27 mouse cellular contexts compared by ENCODE assay signal in the genomic region with DNA sequence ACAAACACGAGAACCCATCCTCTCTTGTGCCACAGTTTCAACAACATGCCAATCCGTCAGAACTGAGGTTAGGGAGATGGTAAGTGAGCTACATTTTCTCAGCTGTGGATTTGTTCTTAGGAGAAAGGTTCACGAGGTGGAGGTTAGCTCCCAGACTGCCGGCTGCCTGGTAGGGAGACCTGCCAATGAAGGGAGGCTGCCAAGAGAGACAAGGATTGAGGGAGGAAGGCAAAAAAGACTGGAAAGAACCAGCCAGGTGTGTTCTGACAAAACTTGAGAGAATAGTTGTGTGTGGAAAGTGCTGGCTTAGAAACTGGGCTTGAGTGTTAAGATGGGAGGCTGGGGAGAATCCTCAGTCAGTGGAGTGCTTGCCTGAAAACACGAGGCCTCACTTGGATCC. TPM values are rescaled to one million over a fixed set of nuclear protein-coding genes. Genes with fewer than 3 reads are reported as not detected.
A peak's percentile ranks its signal among the peaks of the same experiment; 100 is the strongest.
DNase-seq lines count a peak whose midpoint lies in the region; ATAC-seq and TF ChIP-seq lines count a peak whose summit lies in the region.
"Had no signal": no experiment of that assay in that cellular context is flagged by ENCODE, and none has a peak within 500 bp of the region (broad histone marks: within the 10 kb centered on the region; RNA-seq: fewer than 3 reads in every experiment).

No protein-coding gene starts in this region.

- DNase-seq in cerebellum, adult 18-20 months, result peak; percentile 50 to 68
- DNase-seq in cerebellum, adult 8-10 months, result no peak
- no peak for DNase-seq in heart, postnatal 36 days
- DNase-seq in cerebellum, adult 9-11 months, result peak; percentile 53
- DNase-seq in kidney, postnatal 10 days, result no peak
- DNase-seq: adrenal gland, postnatal 10 days; gastrocnemius, adult 2 months; gastrocnemius, postnatal 36 days; heart, adult 2 months; kidney, postnatal 14 days; lung, embryonic 14.5 days; lung, postnatal 14 days; midbrain, embryonic 14.5 days; thymus, adult 2 months; thymus, postnatal 36 days had no signal

- no peaks in the 10 kb centered on the region for H3K27me3 ChIP-seq in heart, embryonic 12.5 days (replicated peaks)
- H3K27me3 ChIP-seq in intestine, postnatal 0 days (replicated peaks; ENCODE audit: control insufficient read depth, insufficient read depth, low read length), result no peaks in the 10 kb centered on the region
- H3K27me3 ChIP-seq: limb, embryonic 12.5 days; liver, embryonic 15.5 days; Patski had no signal

- 0 out of 2 replicates have a peak overlapping the region, but pooled peaks have one; percentile 8 for H3K27ac ChIP-seq in heart, embryonic 12.5 days (ENCODE audit: poor library complexity, severe bottlenecking)
- H3K27ac ChIP-seq in intestine, postnatal 0 days (ENCODE audit: low read depth, low read length), result peak overlapping the region; percentile 46; the same call in 1 of the 2 replicates
- H3K27ac ChIP-seq: embryonic facial prominence, embryonic 13.5 days; forebrain, embryonic 10.5 days; gastrocnemius, adult 2 months; heart, adult 2 months; hindbrain, embryonic 14.5 days; limb, embryonic 12.5 days; liver, embryonic 15.5 days had no signal

- no peak for TF ChIP-seq CTCF in intestine, postnatal 0 days (IDR thresholded peaks at IDR 0.05; ENCODE audit: low read depth)

- WGBS in heart, embryonic 12.5 days, result 64% methylated on average over 5 of the region's 5 CpGs
- WGBS in intestine, postnatal 0 days, result 47% methylated on average over 5 of the region's 5 CpGs

- intact Hi-C loops in heart, postnatal 36 days (cut with DNase I), result no loop called here

- no peak for ATAC-seq in heart, embryonic 12.5 days (ENCODE audit: insufficient number of reproducible peaks, low FRiP score)
- ATAC-seq in intestine, postnatal 0 days, result no peak
- ATAC-seq: forebrain, embryonic 16.5 days; Patski had no signal

- H3K9me3 ChIP-seq in heart, embryonic 12.5 days (replicated peaks), result no peaks in the 10 kb centered on the region
- no peaks in the 10 kb centered on the region for H3K9me3 ChIP-seq in intestine, postnatal 0 days (ENCODE audit: control insufficient read depth)
- H3K9me3 ChIP-seq: embryonic facial prominence, embryonic 13.5 days; forebrain, embryonic 10.5 days; limb, embryonic 12.5 days; liver, embryonic 15.5 days had no signal

- no peak overlapping the region for H3K4me3 ChIP-seq in heart, embryonic 12.5 days
- H3K4me3 ChIP-seq in intestine, postnatal 0 days (ENCODE audit: low read depth, low read length), result no peak overlapping the region
- H3K4me3 ChIP-seq: embryonic facial prominence, embryonic 13.5 days; forebrain, embryonic 10.5 days; gastrocnemius, adult 2 months; heart, adult 2 months; limb, embryonic 12.5 days; liver, embryonic 15.5 days had no signal

- H3K9ac ChIP-seq in heart, embryonic 12.5 days, result no peak overlapping the region
- H3K9ac ChIP-seq in intestine, postnatal 0 days (ENCODE audit: low read depth, low read length), result no peak overlapping the region
- H3K9ac ChIP-seq: embryonic facial prominence, embryonic 13.5 days; hindbrain, embryonic 14.5 days; limb, embryonic 12.5 days; liver, embryonic 15.5 days; lung, embryonic 14.5 days had no signal

- H3K4me1 ChIP-seq in heart, embryonic 12.5 days (replicated peaks), result peaks cover 62% of the 10 kb centered on the region
- H3K4me1 ChIP-seq in intestine, postnatal 0 days (replicated peaks; ENCODE audit: control insufficient read depth, insufficient read depth, low read length), result peaks cover 12% of the 10 kb centered on the region
- H3K4me1 ChIP-seq: limb, embryonic 12.5 days had no signal

- H3K4me2 ChIP-seq in heart, embryonic 12.5 days, result no peak overlapping the region
- H3K4me2 ChIP-seq in intestine, postnatal 0 days (replicated peaks; ENCODE audit: low read depth), result no peak overlapping the region
- H3K4me2 ChIP-seq: embryonic facial prominence, embryonic 13.5 days; hindbrain, embryonic 14.5 days; limb, embryonic 12.5 days; liver, embryonic 15.5 days; lung, embryonic 14.5 days had no signal

- no peaks in the 10 kb centered on the region for H3K36me3 ChIP-seq in heart, embryonic 12.5 days
- no peaks in the 10 kb centered on the region for H3K36me3 ChIP-seq in intestine, postnatal 0 days (ENCODE audit: control insufficient read depth, insufficient read depth)
- H3K36me3 ChIP-seq: embryonic facial prominence, embryonic 13.5 days; forebrain, embryonic 10.5 days; limb, embryonic 12.5 days; liver, embryonic 15.5 days had no signal

RNA-seq across cellular contexts. Expression of gene Spon1, which starts 49.9 kb away (rescaled TPM):
- 98.7 and 99.8 TPM in 2 replicates for polyA plus RNA-seq in heart, embryonic 12.5 days (2016; fragmentation: Nextera tagmentation; extraction: Ambion mirVana)
- 10 to 100 TPM; 11.9 to 16.1 TPM for total RNA-seq in heart, postnatal 36 days (2021)
- 3.2 and 3.6 TPM in 2 replicates for polyA plus RNA-seq in intestine, postnatal 0 days (2015; fragmentation: Nextera tagmentation; extraction: Ambion mirVana)
- total RNA-seq: hematopoietic stem cell, adult 5-6 weeks; MEL; monocyte, adult 5-6 weeks had no signal

Comparison
In these comparisons a context has a peak if more than half of its experiments do, and no peak if none do; other contexts are left out.
1. DNase-seq: peak in cerebellum, adult 18-20 months (2 of 2) and cerebellum, adult 9-11 months (single experiment); none in cerebellum, adult 8-10 months (single experiment), heart, postnatal 36 days (0 of 2) and kidney, postnatal 10 days (single experiment).
2. RNA of gene Spon1, which starts 49.9 kb away (polyA plus RNA-seq): 98.7 to 99.8 TPM in heart, embryonic 12.5 days; 3.2 to 3.6 TPM in intestine, postnatal 0 days; every median in the first group is over 10 times any median in the second.